Comparison of ENCODE assay signal across 14 mouse cellular contexts in genomic region chr1:162006109-162006508, GRCm38 (mm10). TPM values are rescaled to one million over a fixed set of nuclear protein-coding genes. Genes with fewer than 3 reads are reported as not detected.
DNase-seq lines count a peak whose midpoint lies in the region; ATAC-seq and TF ChIP-seq lines count a peak whose summit lies in the region.
"Had no signal": no experiment of that assay in that cellular context is flagged by ENCODE, and none has a peak within 500 bp of the region (broad histone marks: within the 10 kb centered on the region; RNA-seq: fewer than 3 reads in every experiment).

No protein-coding gene starts in this region.

- no peak overlapping the region for H3K4me3 ChIP-seq in lung, embryonic 15.5 days
- H3K4me3 ChIP-seq in brown adipose tissue, adult 24 weeks (ENCODE audit: insufficient read depth, low read depth, low read length) = no peak overlapping the region
- no peak overlapping the region for H3K4me3 ChIP-seq in myocyte
- H3K4me3 ChIP-seq in midbrain, embryonic 14.5 days (replicated peaks; ENCODE audit: low read depth, low read length) = no peak overlapping the region
- H3K4me3 ChIP-seq: neural tube, embryonic 13.5 days had no signal

- no peak overlapping the region for H3ac ChIP-seq in myocyte (ENCODE audit: control insufficient read depth, insufficient read length)

- 0 out of 2 replicates have a peak overlapping the region, but pooled peaks have one; percentile 17 for H3K27ac ChIP-seq in lung, embryonic 15.5 days
- 0 out of 2 replicates have a peak overlapping the region, but pooled peaks have one; percentile 7 for H3K27ac ChIP-seq in brown adipose tissue, adult 24 weeks (replicated peaks; ENCODE audit: low read depth, low read length)
- no peak overlapping the region for H3K27ac ChIP-seq in midbrain, embryonic 14.5 days (replicated peaks; ENCODE audit: low read depth, low read length)

- DNase-seq in lung, postnatal 25 days (ENCODE audit: low spot score) = no peak
- peak; percentile 84 for DNase-seq in fibroblast of lung, adult 2 months (ENCODE audit: low read depth)
- DNase-seq in right cerebral cortex, postnatal 4 days = no peak
- no peak for DNase-seq in midbrain, embryonic 14.5 days
- DNase-seq: heart, postnatal 10 days; kidney, adult 9 months had no signal

- 63% methylated on average over 9 of the region's 9 CpGs for WGBS in lung, embryonic 15.5 days
- 88% methylated on average over 9 of the region's 9 CpGs for WGBS in midbrain, embryonic 14.5 days

- no peak for TF ChIP-seq POLR2A in myocyte (IDR thresholded peaks at IDR 0.05; ENCODE audit: insufficient read length, low read depth)

- H3K9me3 ChIP-seq in lung, embryonic 15.5 days = no peaks in the 10 kb centered on the region
- no peaks in the 10 kb centered on the region for H3K9me3 ChIP-seq in midbrain, embryonic 14.5 days (ENCODE audit: control insufficient read depth, low read length)
- H3K9me3 ChIP-seq: G1E; neural tube, embryonic 13.5 days had no signal

- ATAC-seq in lung, embryonic 15.5 days (ENCODE audit: borderline replicate concordance, extremely low read depth, low FRiP score, low TSS enrichment) = no peak
- ATAC-seq in midbrain, embryonic 14.5 days (ENCODE audit: low FRiP score, low TSS enrichment) = no peak
- ATAC-seq: activated CD4-positive, CD25-positive, alpha-beta regulatory T cell, adult 4 months had no signal

- H3K4me2 ChIP-seq in lung, embryonic 15.5 days = no peak overlapping the region
- peak overlapping the region; percentile 52 for H3K4me2 ChIP-seq in myocyte (ENCODE audit: low read depth)
- no peak overlapping the region for H3K4me2 ChIP-seq in midbrain, embryonic 14.5 days (ENCODE audit: low read length)
- H3K4me2 ChIP-seq: midbrain, embryonic 11.5 days; neural tube, embryonic 13.5 days had no signal

- H3K79me2 ChIP-seq in myocyte (ENCODE audit: control insufficient read depth, insufficient read depth) = no peaks in the 10 kb centered on the region

- H3K9ac ChIP-seq in lung, embryonic 15.5 days = no peak overlapping the region
- no peak overlapping the region for H3K9ac ChIP-seq in midbrain, embryonic 14.5 days (replicated peaks; ENCODE audit: low read length)
- H3K9ac ChIP-seq: neural tube, embryonic 13.5 days had no signal

- H3K36me3 ChIP-seq in lung, embryonic 15.5 days = no peaks in the 10 kb centered on the region
- H3K36me3 ChIP-seq in myocyte (ENCODE audit: control insufficient read depth, insufficient read depth) = no peaks in the 10 kb centered on the region
- H3K36me3 ChIP-seq in midbrain, embryonic 14.5 days (ENCODE audit: control insufficient read depth, insufficient read depth, low read length) = peaks cover 10% of the 10 kb centered on the region; the same call in 1 of the 2 replicates
- H3K36me3 ChIP-seq: G1E had no signal

- no peaks in the 10 kb centered on the region for H3K27me3 ChIP-seq in lung, embryonic 15.5 days
- H3K27me3 ChIP-seq in myocyte (ENCODE audit: control insufficient read depth, insufficient read depth, insufficient read length) = no peaks in the 10 kb centered on the region
- no peaks in the 10 kb centered on the region for H3K27me3 ChIP-seq in midbrain, embryonic 14.5 days (ENCODE audit: control insufficient read depth, insufficient read depth, low read length)
- H3K27me3 ChIP-seq: neural tube, embryonic 13.5 days had no signal

- H3K4me1 ChIP-seq in lung, embryonic 15.5 days = peaks cover 49% of the 10 kb centered on the region
- H3K4me1 ChIP-seq in brown adipose tissue, adult 24 weeks (ENCODE audit: control insufficient read depth, insufficient read depth, insufficient read length, low read length) = no peaks in the 10 kb centered on the region
- peaks cover 20% of the 10 kb centered on the region for H3K4me1 ChIP-seq in midbrain, embryonic 14.5 days (ENCODE audit: control insufficient read depth, insufficient read depth, low read length)

TF ChIP-seq in myocyte, 11 proteins besides CTCF, POLR2A, EP300 and RAD21:
- TF ChIP-seq MYOD1 (IDR thresholded peaks at IDR 0.05; ENCODE audit: control insufficient read depth in 1 of 3, insufficient read length in 2 of 3, low read depth in 2 of 3) (no peak), REST (IDR thresholded peaks at IDR 0.05; ENCODE audit: insufficient read depth, insufficient read length) (no peak), CEBPB (IDR thresholded peaks at IDR 0.05; ENCODE audit: insufficient read depth, poor library complexity, severe bottlenecking) (peak; percentile 82)

RNA-seq across cellular contexts. Expression of gene 4930558K02Rik, which starts 26.7 kb away (rescaled TPM):
- polyA plus RNA-seq in lung, embryonic 15.5 days (2015; fragmentation: Nextera tagmentation; extraction: Ambion mirVana) = not detected in 2 replicates
- polyA plus RNA-seq in brown adipose tissue, adult 24 weeks (2012; ENCODE audit: insufficient read depth, insufficient read length, missing spikeins) = not detected in 2 replicates
- not detected for polyA plus RNA-seq in myocyte (2012; fragmentation: generic; extraction: Trizol)
- not detected in 2 replicates for polyA plus RNA-seq in midbrain, embryonic 14.5 days (2014; fragmentation: Nextera tagmentation; extraction: Ambion mirVana)
- polyA plus RNA-seq: activated CD4-positive, CD25-positive, alpha-beta regulatory T cell, adult 4 months; G1E; liver, adult 2 months; midbrain, embryonic 11.5 days; neural tube, embryonic 13.5 days had no signal

RNA-seq across cellular contexts. Expression of gene Pigc, which starts 37.1 kb away (rescaled TPM):
- polyA plus RNA-seq in lung, embryonic 15.5 days (2015; fragmentation: Nextera tagmentation; extraction: Ambion mirVana) = 35.7 and 36.4 TPM in 2 replicates
- 7.6 and 11.4 TPM in 2 replicates for polyA plus RNA-seq in brown adipose tissue, adult 24 weeks (2012; ENCODE audit: insufficient read depth, insufficient read length, missing spikeins)
- polyA plus RNA-seq in myocyte (2012; fragmentation: generic; extraction: Trizol) = 18.9 TPM
- polyA plus RNA-seq in midbrain, embryonic 14.5 days (2014; fragmentation: Nextera tagmentation; extraction: Ambion mirVana) = 32.2 and 36.0 TPM in 2 replicates
